Mouse (Mus musculus): ENCODE data around the gene Zcchc7. TPM values are rescaled to one million over a fixed set of nuclear protein-coding genes. Genes with fewer than 3 reads are reported as not detected.

Gene Zcchc7
- polyA plus RNA-seq, 1 experiment from 2014 or later = 28.5 TPM

DNA sequence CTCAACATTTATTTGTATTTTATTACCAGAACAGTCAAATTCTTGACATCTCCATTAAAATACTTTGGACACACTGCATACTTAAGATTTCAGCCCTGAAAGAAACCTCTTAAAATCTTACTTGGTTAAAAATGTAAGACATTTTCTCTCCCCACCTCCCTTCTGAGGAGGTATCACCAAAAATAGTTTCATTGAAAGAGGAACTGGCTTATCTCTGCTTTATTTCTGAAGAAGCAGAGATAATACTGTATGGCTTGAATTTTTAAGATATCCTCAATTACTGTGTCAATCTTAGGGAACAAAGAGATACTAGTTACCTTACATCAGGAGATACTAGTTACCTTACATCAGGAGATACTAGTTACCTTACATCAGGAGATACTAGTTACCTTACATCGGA is 116.4 kb downstream of the Zcchc7 start:
- Histone ChIP-seq H3K27ac (ENCODE audit: low read depth, low read length) (no peak overlapping the region), H3K27me3 (replicated peaks; ENCODE audit: control insufficient read depth, insufficient read depth, low read length) (no peaks in the 10 kb centered on the region), H3K9me3 (ENCODE audit: control insufficient read depth, low read length) (no peaks in the 10 kb centered on the region), H3K36me3 (ENCODE audit: control insufficient read depth, insufficient read depth, low read length) (no peaks in the 10 kb centered on the region), H3K9ac (ENCODE audit: low read depth, low read length) (no peak overlapping the region), H3K4me1 (replicated peaks; ENCODE audit: control insufficient read depth, insufficient read depth, low read length) (peaks cover 5% of the 10 kb centered on the region; the same call in 1 of the 2 replicates), H3K4me2 (no peak overlapping the region), H3K4me3 (ENCODE audit: low read depth, low read length) (no peak overlapping the region)
- 80% methylated on average over 1 of the region's 1 CpGs for WGBS
- DNase-seq (ENCODE audit: low spot score) = no peak
- ATAC-seq (replicated peaks; ENCODE audit: low FRiP score) = no peak

DNA sequence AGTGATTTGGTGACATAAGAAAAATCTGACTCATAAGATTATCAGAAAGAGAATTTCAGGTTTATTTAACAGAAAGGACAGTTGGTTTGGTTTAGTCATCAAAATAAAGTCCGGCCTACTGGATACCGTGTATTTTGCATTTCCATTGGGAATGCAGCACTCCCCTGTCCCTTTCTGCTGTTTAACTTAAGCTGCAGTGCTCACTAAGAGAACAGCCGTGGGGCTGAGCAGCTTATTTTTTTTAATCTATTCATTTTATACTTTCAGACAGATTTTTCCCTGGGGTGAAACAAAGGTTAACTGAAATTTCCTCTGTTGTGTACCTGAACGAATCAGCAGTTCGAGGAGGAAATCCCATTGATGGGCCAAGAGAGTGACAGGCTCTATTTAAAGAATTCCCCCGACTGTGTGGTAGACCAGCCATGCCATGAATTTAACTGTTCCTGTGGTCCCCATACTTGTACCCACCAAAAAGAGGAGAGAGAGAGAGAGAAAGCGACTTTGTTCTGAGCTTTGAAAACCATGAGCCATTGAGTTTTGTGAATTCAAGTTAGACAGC is 124.5 kb downstream of the Zcchc7 start:
- ATAC-seq (replicated peaks; ENCODE audit: low FRiP score) = no peak
- DNase-seq (ENCODE audit: low spot score) = no peak
- Histone ChIP-seq H3K4me2 (no peak overlapping the region), H3K4me1 (replicated peaks; ENCODE audit: control insufficient read depth, insufficient read depth, low read length) (no peaks in the 10 kb centered on the region), H3K9me3 (ENCODE audit: control insufficient read depth, low read length) (no peaks in the 10 kb centered on the region), H3K27ac (ENCODE audit: low read depth, low read length) (no peak overlapping the region), H3K27me3 (replicated peaks; ENCODE audit: control insufficient read depth, insufficient read depth, low read length) (no peaks in the 10 kb centered on the region), H3K4me3 (ENCODE audit: low read depth, low read length) (no peak overlapping the region), H3K9ac (ENCODE audit: low read depth, low read length) (no peak overlapping the region), H3K36me3 (ENCODE audit: control insufficient read depth, insufficient read depth, low read length) (no peaks in the 10 kb centered on the region)
- 61% methylated on average over 7 of the region's 7 CpGs for WGBS

DNA sequence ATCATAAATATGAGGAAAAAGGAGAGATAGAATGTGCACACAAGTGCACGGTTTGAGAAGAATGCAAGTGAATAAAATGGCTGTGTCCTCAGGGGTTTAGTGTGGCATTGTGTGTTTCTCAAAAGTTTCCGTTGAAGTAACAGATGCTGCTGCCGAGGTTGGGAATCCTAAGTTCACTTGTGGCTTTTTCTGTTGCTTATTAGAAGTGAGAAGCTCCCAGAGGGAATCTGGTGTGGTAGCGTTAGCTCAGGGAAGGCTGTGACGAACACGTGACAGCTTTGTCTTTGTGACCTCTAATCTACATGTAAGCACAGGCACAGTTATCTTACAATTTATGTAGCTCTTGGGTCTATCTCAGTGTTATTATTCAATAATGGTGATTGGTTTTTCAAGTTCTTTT is 130.5 kb downstream of the Zcchc7 start:
- no peak for ATAC-seq (replicated peaks; ENCODE audit: low FRiP score)
- WGBS = 79% methylated on average over 6 of the region's 6 CpGs

DNA sequence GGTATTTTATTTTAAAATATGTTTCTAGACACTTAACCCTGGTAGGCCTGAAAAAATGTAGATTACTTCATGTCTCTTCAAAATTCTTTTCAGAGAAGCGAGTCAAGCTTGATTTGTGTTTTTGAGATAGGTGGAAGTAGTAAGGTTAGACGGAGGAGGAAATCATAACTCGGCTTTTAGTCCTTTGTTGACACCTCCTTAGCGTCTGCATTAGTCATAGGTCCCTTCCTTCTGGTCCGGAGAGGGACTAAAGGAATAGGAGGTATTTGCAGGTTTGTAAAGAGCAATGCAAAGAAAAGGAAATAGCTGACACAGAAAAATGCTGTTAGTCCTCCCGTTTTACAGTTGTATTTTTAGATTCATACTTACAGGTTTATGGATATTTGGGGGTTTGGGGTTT is 135.7 kb downstream of the Zcchc7 start:
- Histone ChIP-seq H3K36me3 (ENCODE audit: control insufficient read depth, insufficient read depth, low read length) (no peaks in the 10 kb centered on the region; the same call in 1 of the 2 replicates), H3K9me3 (ENCODE audit: control insufficient read depth, low read length) (no peaks in the 10 kb centered on the region), H3K27ac (ENCODE audit: low read depth, low read length) (no peak overlapping the region), H3K9ac (ENCODE audit: low read depth, low read length) (no peak overlapping the region), H3K4me2 (no peak overlapping the region), H3K27me3 (replicated peaks; ENCODE audit: control insufficient read depth, insufficient read depth, low read length) (no peaks in the 10 kb centered on the region), H3K4me3 (ENCODE audit: low read depth, low read length) (no peak overlapping the region), H3K4me1 (replicated peaks; ENCODE audit: control insufficient read depth, insufficient read depth, low read length) (no peaks in the 10 kb centered on the region)
- DNase-seq (ENCODE audit: low spot score) (no peak), ATAC-seq (replicated peaks; ENCODE audit: low FRiP score) (no peak)
- 68% methylated on average over 6 of the region's 6 CpGs for WGBS

More for the DNA sequence above, 130.5 kb downstream of the Zcchc7 start:
- H3K9ac ChIP-seq (ENCODE audit: low read depth, low read length) = no peak overlapping the region
- no peaks in the 10 kb centered on the region for H3K4me1 ChIP-seq (replicated peaks; ENCODE audit: control insufficient read depth, insufficient read depth, low read length)
- no peak overlapping the region for H3K4me2 ChIP-seq
- no peaks in the 10 kb centered on the region for H3K36me3 ChIP-seq (ENCODE audit: control insufficient read depth, insufficient read depth, low read length)
- no peaks in the 10 kb centered on the region for H3K27me3 ChIP-seq (replicated peaks; ENCODE audit: control insufficient read depth, insufficient read depth, low read length)
- DNase-seq (ENCODE audit: low spot score) = no peak
- no peak overlapping the region for H3K27ac ChIP-seq (ENCODE audit: low read depth, low read length)
- H3K4me3 ChIP-seq (ENCODE audit: low read depth, low read length) = no peak overlapping the region
- no peaks in the 10 kb centered on the region for H3K9me3 ChIP-seq (ENCODE audit: control insufficient read depth, low read length)

DNA sequence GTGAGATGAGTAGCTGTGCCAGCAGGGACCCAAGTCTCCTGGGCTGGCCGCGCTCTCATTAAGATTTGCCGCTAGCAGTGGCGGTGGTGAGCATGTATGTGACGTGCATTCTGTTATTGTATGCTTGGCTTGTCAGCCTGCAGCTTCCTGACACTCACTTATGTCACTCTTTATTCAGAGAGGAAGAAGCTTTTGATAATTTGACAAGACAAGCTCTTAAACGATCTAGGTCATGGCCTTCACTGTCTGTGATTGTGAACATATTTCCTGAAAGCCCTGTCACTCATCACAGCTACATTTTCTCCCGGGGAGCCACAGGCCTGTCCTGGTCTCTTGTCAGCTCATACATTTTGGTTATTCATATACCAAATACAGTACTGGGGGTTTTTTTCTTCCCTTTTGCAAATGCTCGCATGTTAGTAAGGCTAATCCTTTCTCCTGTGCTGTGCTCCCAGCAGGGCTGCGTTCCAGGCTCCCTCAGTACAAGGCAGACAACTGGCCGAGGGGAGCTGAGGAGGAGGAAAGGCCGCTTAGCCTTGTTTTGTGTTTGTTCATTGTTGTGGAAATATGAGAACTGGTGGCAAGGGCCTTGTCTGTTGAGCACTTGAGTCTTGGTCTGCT is 150.1 kb downstream of the Zcchc7 start:
- H3K36me3 ChIP-seq (ENCODE audit: control insufficient read depth, insufficient read depth, low read length) = no peaks in the 10 kb centered on the region; the same call in 1 of the 2 replicates
- H3K4me3 ChIP-seq (ENCODE audit: low read depth, low read length) = no peak overlapping the region
- WGBS = 67% methylated on average over 11 of the region's 11 CpGs
- no peaks in the 10 kb centered on the region for H3K4me1 ChIP-seq (replicated peaks; ENCODE audit: control insufficient read depth, insufficient read depth, low read length)
- ATAC-seq (replicated peaks; ENCODE audit: low FRiP score) = no peak
- no peaks in the 10 kb centered on the region for H3K27me3 ChIP-seq (replicated peaks; ENCODE audit: control insufficient read depth, insufficient read depth, low read length)
- DNase-seq (ENCODE audit: low spot score) = no peak
- no peaks in the 10 kb centered on the region for H3K9me3 ChIP-seq (ENCODE audit: control insufficient read depth, low read length)
- H3K4me2 ChIP-seq = no peak overlapping the region
- H3K9ac ChIP-seq (ENCODE audit: low read depth, low read length) = no peak overlapping the region
- no peak overlapping the region for H3K27ac ChIP-seq (ENCODE audit: low read depth, low read length)

DNA sequence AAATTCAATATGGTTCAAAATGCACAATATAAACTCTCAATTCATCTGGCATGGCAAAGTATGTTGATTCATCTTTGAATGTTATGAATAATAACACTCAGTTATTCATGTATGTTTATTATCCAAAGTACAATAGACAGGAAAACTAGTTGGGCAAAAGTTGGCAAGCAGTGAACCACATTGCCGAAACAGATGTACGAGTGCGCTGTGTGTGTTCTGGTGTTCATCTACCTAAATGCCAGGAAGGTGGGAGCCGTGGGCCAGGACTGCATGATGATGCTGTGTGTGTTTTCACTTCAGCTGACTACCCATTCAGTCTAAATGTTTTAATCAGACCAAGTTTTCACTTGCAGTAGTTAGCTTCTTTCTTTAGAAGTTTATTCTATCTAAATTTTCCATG is 150.7 kb downstream of the Zcchc7 start:
- WGBS = 89% methylated on average over 4 of the region's 4 CpGs
- no peak for ATAC-seq (replicated peaks; ENCODE audit: low FRiP score)
- Histone ChIP-seq H3K4me3 (ENCODE audit: low read depth, low read length) (no peak overlapping the region), H3K27me3 (replicated peaks; ENCODE audit: control insufficient read depth, insufficient read depth, low read length) (no peaks in the 10 kb centered on the region), H3K4me2 (no peak overlapping the region), H3K27ac (ENCODE audit: low read depth, low read length) (no peak overlapping the region), H3K9ac (ENCODE audit: low read depth, low read length) (no peak overlapping the region), H3K36me3 (ENCODE audit: control insufficient read depth, insufficient read depth, low read length) (no peaks in the 10 kb centered on the region; the same call in 1 of the 2 replicates), H3K4me1 (replicated peaks; ENCODE audit: control insufficient read depth, insufficient read depth, low read length) (no peaks in the 10 kb centered on the region), H3K9me3 (ENCODE audit: control insufficient read depth, low read length) (no peaks in the 10 kb centered on the region)
- no peak for DNase-seq (ENCODE audit: low spot score)

DNA sequence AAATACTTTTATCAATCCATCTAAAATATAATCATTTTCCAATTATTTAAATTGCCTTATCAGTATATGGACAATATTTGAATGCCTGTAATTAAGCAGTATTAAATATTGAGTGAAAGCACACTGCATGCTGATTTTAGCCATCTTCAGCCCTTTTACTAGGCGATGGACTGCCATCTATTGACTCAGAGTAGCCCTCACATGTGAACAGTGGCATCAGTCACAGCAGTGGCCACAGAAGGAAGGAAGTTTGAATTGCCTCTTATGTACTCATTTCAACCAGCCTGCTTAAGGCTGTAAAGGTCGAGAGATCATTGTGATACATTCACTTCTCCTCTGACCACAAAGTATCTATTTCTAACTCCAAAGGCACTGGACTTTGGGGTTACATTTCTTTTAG is 154.4 kb downstream of the Zcchc7 start:
- Histone ChIP-seq H3K4me3 (ENCODE audit: low read depth, low read length) (no peak overlapping the region), H3K9ac (ENCODE audit: low read depth, low read length) (no peak overlapping the region), H3K27me3 (replicated peaks; ENCODE audit: control insufficient read depth, insufficient read depth, low read length) (no peaks in the 10 kb centered on the region), H3K9me3 (ENCODE audit: control insufficient read depth, low read length) (no peaks in the 10 kb centered on the region), H3K27ac (ENCODE audit: low read depth, low read length) (no peak overlapping the region), H3K36me3 (ENCODE audit: control insufficient read depth, insufficient read depth, low read length) (no peaks in the 10 kb centered on the region), H3K4me2 (no peak overlapping the region), H3K4me1 (replicated peaks; ENCODE audit: control insufficient read depth, insufficient read depth, low read length) (no peaks in the 10 kb centered on the region)
- ATAC-seq (replicated peaks; ENCODE audit: low FRiP score) (no peak), DNase-seq (ENCODE audit: low spot score) (no peak)
- WGBS = 44% methylated on average over 2 of the region's 2 CpGs

DNA sequence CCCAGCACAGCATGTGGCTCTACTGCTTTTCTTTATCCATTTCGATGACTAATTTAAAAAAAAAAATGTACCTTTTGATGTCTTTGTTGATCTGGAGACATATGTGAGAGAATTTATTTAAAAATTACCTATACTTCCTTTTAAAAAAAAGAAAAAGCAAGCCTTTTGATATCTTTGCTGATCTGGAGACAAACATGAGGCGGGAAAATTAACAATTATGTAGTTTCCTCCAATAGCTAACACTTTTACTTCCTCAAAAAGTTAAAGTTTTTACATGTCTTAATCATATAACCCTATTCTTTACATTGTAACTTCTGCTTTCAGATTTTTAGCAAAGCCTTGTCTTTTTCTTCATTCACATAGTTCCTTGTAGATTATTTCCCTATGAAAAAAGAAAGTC is 155.2 kb downstream of the Zcchc7 start:
- no peaks in the 10 kb centered on the region; the same call in 1 of the 2 replicates for H3K36me3 ChIP-seq (ENCODE audit: control insufficient read depth, insufficient read depth, low read length)
- no peaks in the 10 kb centered on the region for H3K27me3 ChIP-seq (replicated peaks; ENCODE audit: control insufficient read depth, insufficient read depth, low read length)
- H3K9ac ChIP-seq (ENCODE audit: low read depth, low read length) = no peak overlapping the region
- no peak overlapping the region for H3K27ac ChIP-seq (ENCODE audit: low read depth, low read length)
- no peaks in the 10 kb centered on the region for H3K4me1 ChIP-seq (replicated peaks; ENCODE audit: control insufficient read depth, insufficient read depth, low read length)
- DNase-seq (ENCODE audit: low spot score) (no peak), ATAC-seq (replicated peaks; ENCODE audit: low FRiP score) (no peak)
- no peak overlapping the region for H3K4me3 ChIP-seq (ENCODE audit: low read depth, low read length)
- no peaks in the 10 kb centered on the region for H3K9me3 ChIP-seq (ENCODE audit: control insufficient read depth, low read length)
- WGBS = 84% methylated on average over 2 of the region's 2 CpGs
- no peak overlapping the region for H3K4me2 ChIP-seq

DNA sequence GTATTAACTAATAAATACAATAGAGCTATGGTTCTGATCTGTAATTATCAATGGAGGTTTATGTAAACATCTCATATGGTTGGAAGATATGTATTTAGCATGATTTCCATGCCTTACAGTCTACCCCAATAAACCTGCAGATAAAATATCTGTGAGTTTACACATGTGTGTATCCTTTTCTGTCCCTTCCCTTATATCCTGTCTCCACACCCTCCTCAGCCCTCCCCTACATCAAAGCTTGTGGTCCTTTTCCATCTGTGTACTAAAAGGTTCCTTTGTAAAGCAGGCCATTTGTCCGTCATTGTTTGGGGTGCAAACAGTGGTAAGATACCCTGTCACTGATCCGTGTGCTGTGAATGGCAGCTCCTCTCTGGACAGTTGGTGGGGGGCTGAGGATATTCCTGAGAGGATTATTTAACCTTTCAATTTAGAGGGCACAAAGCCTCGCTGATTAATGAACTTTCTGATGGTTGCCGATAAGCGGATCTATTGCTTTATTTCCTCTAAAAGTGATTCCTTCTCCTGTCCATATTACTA is 161.7 kb downstream of the Zcchc7 start:
- no peak overlapping the region for H3K9ac ChIP-seq (ENCODE audit: low read depth, low read length)
- DNase-seq (ENCODE audit: low spot score) (no peak), ATAC-seq (replicated peaks; ENCODE audit: low FRiP score) (no peak)
- no peaks in the 10 kb centered on the region; the same call in 1 of the 2 replicates for H3K36me3 ChIP-seq (ENCODE audit: control insufficient read depth, insufficient read depth, low read length)
- H3K4me1 ChIP-seq (replicated peaks; ENCODE audit: control insufficient read depth, insufficient read depth, low read length) = no peaks in the 10 kb centered on the region
- no peaks in the 10 kb centered on the region for H3K9me3 ChIP-seq (ENCODE audit: control insufficient read depth, low read length)
- H3K4me2 ChIP-seq = no peak overlapping the region
- 72% methylated on average over 5 of the region's 5 CpGs for WGBS
- no peak overlapping the region for H3K27ac ChIP-seq (ENCODE audit: low read depth, low read length)
- no peaks in the 10 kb centered on the region for H3K27me3 ChIP-seq (replicated peaks; ENCODE audit: control insufficient read depth, insufficient read depth, low read length)
- H3K4me3 ChIP-seq (ENCODE audit: low read depth, low read length) = no peak overlapping the region
